ENCODE assay signal across 8 mouse cellular contexts in genomic region chr7:64357405-64357804, GRCm38 (mm10). TPM values are rescaled to one million over a fixed set of nuclear protein-coding genes. Genes with fewer than 3 reads are reported as not detected.
A peak's percentile ranks its signal among the peaks of the same experiment; 100 is the strongest.
DNase-seq lines count a peak whose midpoint lies in the region; TF ChIP-seq lines count a peak whose summit lies in the region.

No protein-coding gene starts in this region.

- H3K27ac ChIP-seq in spleen, adult 2 months (ENCODE audit: insufficient read depth, low read length), result peak overlapping the region; percentile 83

- H3K4me1 ChIP-seq in spleen, adult 2 months (ENCODE audit: control insufficient read depth, insufficient read depth, insufficient read length), result no peaks in the 10 kb centered on the region

- no peak for TF ChIP-seq POLR2A in spleen, adult 2 months (IDR thresholded peaks at IDR 0.05; ENCODE audit: low read depth, low read length)

- H3K4me3 ChIP-seq in spleen, adult 2 months (ENCODE audit: extremely low read depth, insufficient read depth, insufficient read length), result no peak overlapping the region

- 89% methylated on average over 9 of the region's 9 CpGs for WGBS in spleen, adult 2 months

- peaks cover 22% of the 10 kb centered on the region for H3K36me3 ChIP-seq in spleen, adult 2 months (ENCODE audit: control insufficient read depth, insufficient read depth, low read length)

- TF ChIP-seq CTCF in spleen, adult 2 months (IDR thresholded peaks at IDR 0.05; ENCODE audit: extremely low read depth, insufficient read depth, insufficient read length, insufficient replicate concordance), result no peak

- DNase-seq in spleen, adult 2 months (ENCODE audit: low read depth in 1 of 2, low spot score in 2 of 2), result peak in 1 of 2 experiments; percentile 12
- DNase-seq in spleen, postnatal 4 days (ENCODE audit: low spot score in 2 of 2), result no peak
- peak; percentile 44 to 52 for DNase-seq in frontal cortex, postnatal 10 days (ENCODE audit: low spot score in 2 of 2)
- DNase-seq in layer of hippocampus, adult 8-10 months (ENCODE audit: low spot score in 2 of 2), result peak; percentile 76 to 79
- DNase-seq in lung, postnatal 36 days, result peak; percentile 95
- no peak for DNase-seq in MN1 (ENCODE audit: low spot score)
- no peak for DNase-seq in retina, embryonic 14.5 days (ENCODE audit: low spot score)
- no peak for DNase-seq in thymus, postnatal 0 days (ENCODE audit: low spot score)

- no peaks in the 10 kb centered on the region for H3K27me3 ChIP-seq in spleen, adult 2 months (ENCODE audit: control insufficient read depth, insufficient read depth, low read length)

RNA-seq across cellular contexts. Expression of gene Fan1, which starts 16.5 kb away (rescaled TPM):
- polyA plus RNA-seq in spleen, adult 2 months (2012; rRNA removed), result 1.5 and 2.0 TPM in 2 replicates
- total RNA-seq in layer of hippocampus, adult 8-10 months (2022), result 10 to 100 TPM; 12.8 to 16.6 (median 14.0) TPM
- polyA plus RNA-seq in thymus, postnatal 0 days (2015; fragmentation: Nextera tagmentation; extraction: Ambion mirVana), result 3.7 and 5.9 TPM in 2 replicates

RNA-seq across cellular contexts. Expression of gene Mphosph10, which starts 34.7 kb away (rescaled TPM):
- 0.40 and 0.76 TPM in 2 replicates for polyA plus RNA-seq in spleen, adult 2 months (2012; rRNA removed)
- 10 to 100 TPM; 19.9 to 25.9 (median 22.9) TPM for total RNA-seq in layer of hippocampus, adult 8-10 months (2022)
- polyA plus RNA-seq in thymus, postnatal 0 days (2015; fragmentation: Nextera tagmentation; extraction: Ambion mirVana), result 46.5 and 49.1 TPM in 2 replicates

RNA-seq across cellular contexts. Expression of gene Mcee, which starts 35.0 kb away (rescaled TPM):
- 4.8 and 7.0 TPM in 2 replicates for polyA plus RNA-seq in spleen, adult 2 months (2012; rRNA removed)
- total RNA-seq in layer of hippocampus, adult 8-10 months (2022), result 10 to 100 TPM; 42.3 to 49.6 (median 44.7) TPM
- 55.6 and 58.3 TPM in 2 replicates for polyA plus RNA-seq in thymus, postnatal 0 days (2015; fragmentation: Nextera tagmentation; extraction: Ambion mirVana)

Comparison
In these comparisons a context has a peak if more than half of its experiments do, and no peak if none do; other contexts are left out.
1. DNase-seq: peak in frontal cortex, postnatal 10 days (2 of 2), layer of hippocampus, adult 8-10 months (2 of 2) and lung, postnatal 36 days (single experiment); none in spleen, postnatal 4 days (0 of 2), MN1 (single experiment), retina, embryonic 14.5 days (single experiment) and thymus, postnatal 0 days (single experiment).
2. RNA of gene Mphosph10, which starts 34.7 kb away (polyA plus RNA-seq): 46.5 to 49.1 TPM in thymus, postnatal 0 days; 0.40 to 0.76 TPM in spleen, adult 2 months; every median in the first group is over 10 times any median in the second.